Comparison of ENCODE assay signal across 33 mouse cellular contexts in the genomic region with DNA sequence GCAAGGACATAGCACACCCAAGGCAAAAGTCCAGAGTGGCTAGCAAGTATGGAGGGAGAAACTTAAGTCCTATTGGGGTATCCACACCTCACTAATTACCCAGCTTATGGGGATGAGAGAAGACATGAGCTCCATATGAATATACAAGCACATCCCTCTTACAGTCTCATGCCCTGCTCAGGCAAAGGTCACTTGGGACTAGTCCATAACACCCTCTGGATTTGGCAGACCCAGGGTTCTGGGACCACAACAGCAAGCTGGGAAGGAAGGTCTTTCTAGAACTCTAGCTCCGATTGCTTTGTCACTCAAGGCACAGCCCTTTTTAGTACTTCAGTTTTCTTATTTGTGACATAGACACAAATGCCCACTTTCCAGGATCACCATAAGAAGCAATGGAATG.
"Had no signal": no experiment of that assay in that cellular context is flagged by ENCODE, and none has a peak within 500 bp of the region (broad histone marks: within the 10 kb centered on the region; RNA-seq: fewer than 3 reads in every experiment).

No protein-coding gene starts in this region.

- H3K27ac ChIP-seq: heart, adult 2 months; heart, embryonic 13.5 days; heart, embryonic 15.5 days; hindbrain, embryonic 10.5 days; hindbrain, embryonic 12.5 days; hindbrain, embryonic 13.5 days; hindbrain, embryonic 14.5 days; hindbrain, embryonic 15.5 days; hindbrain, postnatal 0 days; intestine, embryonic 15.5 days; kidney, embryonic 15.5 days; kidney, postnatal 0 days; layer of hippocampus, adult 2 months had no signal

- H3K36me3 ChIP-seq: heart, embryonic 12.5 days; heart, embryonic 13.5 days; heart, embryonic 15.5 days; hindbrain, embryonic 10.5 days; hindbrain, embryonic 12.5 days; hindbrain, embryonic 13.5 days; hindbrain, embryonic 15.5 days; intestine, embryonic 15.5 days; kidney, embryonic 15.5 days had no signal

- H3K9me3 ChIP-seq: heart, embryonic 12.5 days; heart, embryonic 13.5 days; heart, embryonic 15.5 days; hindbrain, embryonic 10.5 days; hindbrain, embryonic 12.5 days; hindbrain, embryonic 13.5 days; hindbrain, embryonic 15.5 days; intestine, embryonic 15.5 days; kidney, embryonic 15.5 days had no signal

- ATAC-seq: hindbrain, embryonic 16.5 days; hindbrain, postnatal 0 days; inflammation-experienced regulatory T-cells, adult 6 months; intestine, embryonic 15.5 days; intestine, embryonic 16.5 days; intestine, postnatal 0 days had no signal

- H3K9ac ChIP-seq: heart, embryonic 12.5 days; heart, embryonic 13.5 days; heart, embryonic 15.5 days; hindbrain, embryonic 12.5 days; hindbrain, embryonic 13.5 days; hindbrain, embryonic 14.5 days; hindbrain, embryonic 15.5 days; intestine, embryonic 15.5 days; kidney, embryonic 15.5 days had no signal

- H3K4me1 ChIP-seq: hindbrain, embryonic 13.5 days had no signal

- H3K4me3 ChIP-seq: heart, adult 2 months; heart, embryonic 12.5 days; heart, embryonic 13.5 days; heart, embryonic 15.5 days; hindbrain, embryonic 10.5 days; hindbrain, embryonic 12.5 days; hindbrain, embryonic 13.5 days; hindbrain, embryonic 15.5 days; intestine, embryonic 15.5 days; kidney, embryonic 15.5 days; layer of hippocampus, adult 2 months had no signal

- H3K27me3 ChIP-seq: hindbrain, embryonic 12.5 days; hindbrain, embryonic 13.5 days; hindbrain, embryonic 15.5 days; intestine, embryonic 15.5 days; kidney, embryonic 15.5 days had no signal

- H3K4me2 ChIP-seq: heart, embryonic 11.5 days; heart, embryonic 12.5 days; heart, embryonic 13.5 days; heart, embryonic 15.5 days; hindbrain, embryonic 12.5 days; hindbrain, embryonic 13.5 days; hindbrain, embryonic 14.5 days; hindbrain, embryonic 15.5 days; intestine, embryonic 15.5 days; kidney, embryonic 15.5 days had no signal

- DNase-seq: heart, postnatal 10 days; heart, postnatal 14 days; kidney, adult 11 months; kidney, adult 18-20 months; kidney, adult 2 months; kidney, adult 8-10 months; kidney, adult 9 months; kidney, postnatal 10 days; kidney, postnatal 14 days; kidney, postnatal 25 days; kidney, postnatal 36 days; kidney, postnatal 4 days; layer of hippocampus, adult 9-11 months; layer of hippocampus, postnatal 36 days had no signal
